Mouse (Mus musculus) E14TG2a.4 (cell line): ENCODE data around the gene Slc36a3.
"Not testable (repeated sequence)": the region's sequence is repeated elsewhere in the genome, so short reads cannot be mapped to it uniquely, and the experiment has no call there.

Experiments used
- H3K27me3 ChIP-seq: 2 replicates; pipeline ENCODE4 v1.6.1; 2014; ENCODE audit warnings: low read length, control low read depth; ENCODE audit not compliant: insufficient read depth
- H3K36me3 ChIP-seq: 2 replicates; pipeline ENCODE4 v1.6.1; 2014; ENCODE audit warnings: low read length, control low read depth; ENCODE audit not compliant: insufficient read depth
- H3K4me1 ChIP-seq: replicated peaks from 2 replicates; pipeline ENCODE4 v1.6.1; 2014; ENCODE audit warnings: low read depth, low read length, control low read depth
- H3K4me3 ChIP-seq: replicated peaks from 2 replicates; pipeline ENCODE4 v1.5.1; 2014; ENCODE audit warnings: mild to moderate bottlenecking, low read length
- H3K9me3 ChIP-seq: 2 replicates; pipeline ENCODE4 v1.6.1; 2014; ENCODE audit warnings: low read length, control low read depth
- CTCF ChIP-seq: conservative IDR thresholded peaks from 2 replicates; pipeline ENCODE4 v1.5.1; 2014; ENCODE audit warnings: low read length
- NANOG ChIP-seq: IDR thresholded peaks from 2 replicates; pipeline ENCODE4 v1.6.1; 2014; ENCODE audit warnings: borderline replicate concordance, low read length, mixed read lengths
- POU5F1 ChIP-seq: IDR thresholded peaks from 2 replicates; pipeline ENCODE4 v1.6.1; 2014; ENCODE audit warnings: low read length, borderline replicate concordance

Slc36a3 gene

GRCm38 (mm10) chr11:55097463-55098188, 53.9 kb downstream of the Slc36a3 start, which contains the start of gene Gm2a:
Gene Gm2a (plus strand): TSS chr11:55098115.
- TF ChIP-seq CTCF (no peak), POU5F1 (no peak), NANOG (no peak)
- H3K9me3 ChIP-seq = no peaks in the 10 kb centered on the region
- H3K4me3 ChIP-seq = peak within 1 kb of the TSS; percentile 88
- H3K4me1 ChIP-seq = peaks cover 57% of the 10 kb centered on the region
- peaks cover 13% of the 10 kb centered on the region for H3K36me3 ChIP-seq
- no peaks in the 10 kb centered on the region for H3K27me3 ChIP-seq

GRCm38 (mm10) chr11:55096731-55097462, 54.6 kb downstream of the Slc36a3 start:
- no peak for TF ChIP-seq POU5F1
- TF ChIP-seq NANOG = no peak
- no peak for TF ChIP-seq CTCF

GRCm38 (mm10) chr11:55096296-55096695, 55.2 kb downstream of the Slc36a3 start:
- not testable (repeated sequence) for H3K9me3 ChIP-seq, H3K27me3 ChIP-seq, H3K36me3 ChIP-seq
- H3K4me1 ChIP-seq = peaks cover 48% of the 10 kb centered on the region
- 0 out of 2 replicates have a peak overlapping the region, but pooled peaks have one; percentile 61 for H3K4me3 ChIP-seq

More at GRCm38 (mm10) chr11:55096731-55097462, 54.6 kb downstream of the Slc36a3 start:
- Histone ChIP-seq H3K4me3 (peak overlapping the region; percentile 61), H3K27me3 (no peaks in the 10 kb centered on the region), H3K4me1 (peaks cover 51% of the 10 kb centered on the region), H3K9me3 (no peaks in the 10 kb centered on the region), H3K36me3 (peaks cover 13% of the 10 kb centered on the region)

GRCm38 (mm10) chr11:55093096-55093495, 58.4 kb downstream of the Slc36a3 start:
- Histone ChIP-seq H3K9me3 (no peaks in the 10 kb centered on the region), H3K4me1 (peaks cover 29% of the 10 kb centered on the region), H3K36me3 (no peaks in the 10 kb centered on the region), H3K27me3 (no peaks in the 10 kb centered on the region), H3K4me3 (no peak overlapping the region)
- TF ChIP-seq CTCF (no peak), NANOG (no peak), POU5F1 (no peak)

- no peaks in the 10 kb centered on the region for H3K36me3 ChIP-seq
- H3K27me3 ChIP-seq = no peaks in the 10 kb centered on the region
- no peak overlapping the region for H3K4me3 ChIP-seq
- no peaks in the 10 kb centered on the region for H3K9me3 ChIP-seq
- peaks cover 33% of the 10 kb centered on the region for H3K4me1 ChIP-seq
- TF ChIP-seq CTCF = no peak
- no peak for TF ChIP-seq NANOG
- TF ChIP-seq POU5F1 = no peak
Observed at GRCm38 (mm10) chr11:55089892-55090291, 61.6 kb downstream of the Slc36a3 start.

- TF ChIP-seq NANOG = no peak
- TF ChIP-seq CTCF = peak; percentile 80
- peak overlapping the region; percentile 54 for H3K4me3 ChIP-seq
- H3K4me1 ChIP-seq = peaks cover 29% of the 10 kb centered on the region
- H3K27me3 ChIP-seq = 0 out of 2 replicates have a peak, but pooled peaks cover 3% of the 10 kb centered on the region
- no peaks in the 10 kb centered on the region for H3K9me3 ChIP-seq
- H3K36me3 ChIP-seq = no peaks in the 10 kb centered on the region
Observed at GRCm38 (mm10) chr11:55087006-55087405, 64.5 kb downstream of the Slc36a3 start.

GRCm38 (mm10) chr11:55085396-55085795, 66.1 kb downstream of the Slc36a3 start:
- peaks cover 8% of the 10 kb centered on the region; the same call in 1 of the 2 replicates for H3K27me3 ChIP-seq
- H3K9me3 ChIP-seq = no peaks in the 10 kb centered on the region
- no peaks in the 10 kb centered on the region for H3K36me3 ChIP-seq
- TF ChIP-seq CTCF (no peak), POU5F1 (no peak), NANOG (no peak)
- peaks cover 29% of the 10 kb centered on the region for H3K4me1 ChIP-seq
- H3K4me3 ChIP-seq = no peak overlapping the region

- Histone ChIP-seq H3K4me3 (no peak overlapping the region), H3K27me3 (peaks cover 8% of the 10 kb centered on the region; the same call in 1 of the 2 replicates), H3K9me3 (no peaks in the 10 kb centered on the region), H3K4me1 (peaks cover 29% of the 10 kb centered on the region), H3K36me3 (no peaks in the 10 kb centered on the region)
- no peak for TF ChIP-seq CTCF
- TF ChIP-seq NANOG = no peak
- no peak for TF ChIP-seq POU5F1
Observed at GRCm38 (mm10) chr11:55084629-55085028, 66.9 kb downstream of the Slc36a3 start.

GRCm38 (mm10) chr11:55081206-55081605, 70.3 kb downstream of the Slc36a3 start:
- no peaks in the 10 kb centered on the region for H3K36me3 ChIP-seq
- peaks cover 40% of the 10 kb centered on the region for H3K27me3 ChIP-seq
- H3K4me1 ChIP-seq = peaks cover 28% of the 10 kb centered on the region
- TF ChIP-seq NANOG (no peak), CTCF (no peak), POU5F1 (no peak)
- H3K4me3 ChIP-seq = no peak overlapping the region
- H3K9me3 ChIP-seq = no peaks in the 10 kb centered on the region
